Mouse (Mus musculus): ENCODE data around the gene Gm20662. TPM values are rescaled to one million over a fixed set of nuclear protein-coding genes. Genes with fewer than 3 reads are reported as not detected.

Gene Gm20662
- 0.69 and 1.0 TPM in 2 replicates for polyA plus RNA-seq (2016; fragmentation: Nextera tagmentation; extraction: Ambion mirVana)

GRCm38 (mm10) chr9:107996049-107996448 is at the start of gene Gm20662:
Gene Gm20662, plus strand, starts transcription at chr9:107996349.
- Histone ChIP-seq H3K27ac (0 out of 2 replicates have a peak within 1 kb of the TSS, but pooled peaks have one; percentile 12), H3K36me3 (no peaks in the 10 kb centered on the region), H3K9me3 (no peaks in the 10 kb centered on the region), H3K4me3 (no peak within 1 kb of the TSS), H3K4me1 (peaks cover 15% of the 10 kb centered on the region), H3K27me3 (ENCODE audit: insufficient read depth, poor library complexity, severe bottlenecking) (no peaks in the 10 kb centered on the region)
- WGBS, result 86% methylated on average over 5 of the region's 5 CpGs
- DNase-seq (ENCODE audit: low spot score), result no peak

GRCm38 (mm10) chr9:107947241-107948194 is 48.6 kb upstream of the Gm20662 start:
- peaks cover 13% of the 10 kb centered on the region; the same call in 1 of the 2 replicates for H3K27me3 ChIP-seq (ENCODE audit: insufficient read depth, poor library complexity, severe bottlenecking)
- no peak overlapping the region; the same call in 1 of the 2 replicates for H3K27ac ChIP-seq
- H3K4me3 ChIP-seq, result no peak overlapping the region
- H3K36me3 ChIP-seq, result no peaks in the 10 kb centered on the region
- 85% methylated on average over 31 of the region's 31 CpGs for WGBS
- H3K4me1 ChIP-seq, result peaks cover 20% of the 10 kb centered on the region
- no peaks in the 10 kb centered on the region for H3K9me3 ChIP-seq
- no peak for DNase-seq (ENCODE audit: low spot score)

- no peak overlapping the region for H3K27ac ChIP-seq
Measured at GRCm38 (mm10) chr9:107949184-107949921, 46.8 kb upstream of the Gm20662 start.

GRCm38 (mm10) chr9:107949922-107950235 is 46.3 kb upstream of the Gm20662 start, which contains the start of gene Traip:
Gene Traip, plus strand, starts transcription at chr9:107950136.
- DNase-seq (ENCODE audit: low spot score), result no peak
- Histone ChIP-seq H3K4me1 (peaks cover 20% of the 10 kb centered on the region), H3K27ac (peak within 1 kb of the TSS; percentile 87), H3K4me3 (peak within 1 kb of the TSS; percentile 72), H3K36me3 (no peaks in the 10 kb centered on the region), H3K27me3 (ENCODE audit: insufficient read depth, poor library complexity, severe bottlenecking) (peaks cover 13% of the 10 kb centered on the region; the same call in 1 of the 2 replicates), H3K9me3 (no peaks in the 10 kb centered on the region)
- WGBS, result 89% methylated on average over 10 of the region's 10 CpGs

More at GRCm38 (mm10) chr9:107949184-107949921, 46.8 kb upstream of the Gm20662 start:
- 78% methylated on average over 13 of the region's 13 CpGs for WGBS
- DNase-seq (ENCODE audit: low spot score), result no peak
- H3K36me3 ChIP-seq, result no peaks in the 10 kb centered on the region
- peaks cover 13% of the 10 kb centered on the region; the same call in 1 of the 2 replicates for H3K27me3 ChIP-seq (ENCODE audit: insufficient read depth, poor library complexity, severe bottlenecking)
- peaks cover 20% of the 10 kb centered on the region for H3K4me1 ChIP-seq
- 0 out of 2 replicates have a peak overlapping the region, but pooled peaks have one; percentile 72 for H3K4me3 ChIP-seq
- no peaks in the 10 kb centered on the region for H3K9me3 ChIP-seq

GRCm38 (mm10) chr9:107950460-107951355 is 45.4 kb upstream of the Gm20662 start:
- Histone ChIP-seq H3K4me3 (peak overlapping the region; percentile 72), H3K36me3 (no peaks in the 10 kb centered on the region), H3K27me3 (ENCODE audit: insufficient read depth, poor library complexity, severe bottlenecking) (peaks cover 13% of the 10 kb centered on the region; the same call in 1 of the 2 replicates), H3K4me1 (peaks cover 26% of the 10 kb centered on the region), H3K9me3 (no peaks in the 10 kb centered on the region), H3K27ac (peak overlapping the region; percentile 87)
- DNase-seq (ENCODE audit: low spot score), result peak; percentile 98
- 18% methylated on average over 45 of the region's 45 CpGs for WGBS

- 72% methylated on average over 6 of the region's 6 CpGs for WGBS
Measured at GRCm38 (mm10) chr9:107955613-107956289, 40.4 kb upstream of the Gm20662 start.

GRCm38 (mm10) chr9:107957141-107957540 is 39.0 kb upstream of the Gm20662 start:
- Histone ChIP-seq H3K36me3 (peaks cover 55% of the 10 kb centered on the region), H3K9me3 (no peaks in the 10 kb centered on the region), H3K27ac (no peak overlapping the region), H3K27me3 (ENCODE audit: insufficient read depth, poor library complexity, severe bottlenecking) (no peaks in the 10 kb centered on the region), H3K4me1 (peaks cover 10% of the 10 kb centered on the region), H3K4me3 (no peak overlapping the region)
- WGBS, result 69% methylated on average over 6 of the region's 6 CpGs
- DNase-seq (ENCODE audit: low spot score), result no peak

More at GRCm38 (mm10) chr9:107955613-107956289, 40.4 kb upstream of the Gm20662 start:
- no peaks in the 10 kb centered on the region for H3K9me3 ChIP-seq
- peaks cover 43% of the 10 kb centered on the region for H3K36me3 ChIP-seq
- peaks cover 16% of the 10 kb centered on the region for H3K4me1 ChIP-seq
- H3K4me3 ChIP-seq, result no peak overlapping the region
- DNase-seq (ENCODE audit: low spot score), result no peak
- no peaks in the 10 kb centered on the region for H3K27me3 ChIP-seq (ENCODE audit: insufficient read depth, poor library complexity, severe bottlenecking)
- H3K27ac ChIP-seq, result no peak overlapping the region

GRCm38 (mm10) chr9:107959896-107960295 is 36.3 kb upstream of the Gm20662 start:
- no peak for DNase-seq (ENCODE audit: low spot score)
- H3K4me1 ChIP-seq, result peaks cover 20% of the 10 kb centered on the region
- WGBS, result 73% methylated on average over 6 of the region's 6 CpGs
- peaks cover 79% of the 10 kb centered on the region for H3K36me3 ChIP-seq
- no peaks in the 10 kb centered on the region for H3K9me3 ChIP-seq
- no peak overlapping the region for H3K27ac ChIP-seq
- no peaks in the 10 kb centered on the region for H3K27me3 ChIP-seq (ENCODE audit: insufficient read depth, poor library complexity, severe bottlenecking)
- no peak overlapping the region for H3K4me3 ChIP-seq

GRCm38 (mm10) chr9:107960928-107961327 is 35.2 kb upstream of the Gm20662 start:
- H3K27ac ChIP-seq, result no peak overlapping the region
- no peaks in the 10 kb centered on the region for H3K9me3 ChIP-seq
- H3K36me3 ChIP-seq, result peaks cover 81% of the 10 kb centered on the region
- WGBS, result 76% methylated on average over 4 of the region's 4 CpGs
- H3K4me3 ChIP-seq, result no peak overlapping the region
- peaks cover 13% of the 10 kb centered on the region for H3K4me1 ChIP-seq
- no peak for DNase-seq (ENCODE audit: low spot score)
- H3K27me3 ChIP-seq (ENCODE audit: insufficient read depth, poor library complexity, severe bottlenecking), result no peaks in the 10 kb centered on the region

- peaks cover 77% of the 10 kb centered on the region for H3K36me3 ChIP-seq
- 0 out of 2 replicates have a peak overlapping the region, but pooled peaks have one; percentile 0 for H3K27ac ChIP-seq
Measured at GRCm38 (mm10) chr9:107961351-107961762, 34.8 kb upstream of the Gm20662 start.

GRCm38 (mm10) chr9:107961881-107962280 is 34.3 kb upstream of the Gm20662 start:
- no peak for DNase-seq (ENCODE audit: low spot score)
- H3K4me3 ChIP-seq, result no peak overlapping the region
- 60% methylated on average over 5 of the region's 5 CpGs for WGBS
- H3K27me3 ChIP-seq (ENCODE audit: insufficient read depth, poor library complexity, severe bottlenecking), result no peaks in the 10 kb centered on the region
- H3K27ac ChIP-seq, result peak overlapping the region; percentile 0; the same call in 1 of the 2 replicates
- peaks cover 76% of the 10 kb centered on the region for H3K36me3 ChIP-seq
- H3K9me3 ChIP-seq, result no peaks in the 10 kb centered on the region
- H3K4me1 ChIP-seq, result peaks cover 17% of the 10 kb centered on the region

More at GRCm38 (mm10) chr9:107961351-107961762, 34.8 kb upstream of the Gm20662 start:
- Histone ChIP-seq H3K9me3 (no peaks in the 10 kb centered on the region), H3K4me1 (peaks cover 13% of the 10 kb centered on the region), H3K27me3 (ENCODE audit: insufficient read depth, poor library complexity, severe bottlenecking) (no peaks in the 10 kb centered on the region), H3K4me3 (no peak overlapping the region)
- no peak for DNase-seq (ENCODE audit: low spot score)
- WGBS, result 91% methylated on average over 10 of the region's 10 CpGs

All from heart, embryonic 10.5 days (tissue).